Mouse (Mus musculus) C2C12 (cell line): ENCODE data around the gene Rpgrip1l. TPM values are rescaled to one million over a fixed set of nuclear protein-coding genes. Genes with fewer than 3 reads are reported as not detected.

Experiments used
- H3K27me3 ChIP-seq: one replicate; pipeline ENCODE4 v1.6.1; 2011; ENCODE audit not compliant: control insufficient read depth, insufficient read depth, insufficient read length
- H3K36me3 ChIP-seq: one replicate; pipeline ENCODE4 v1.6.1; 2011; ENCODE audit not compliant: control insufficient read depth, insufficient read depth
- H3K4me3 ChIP-seq: one replicate; pipeline ENCODE4 v1.5.1; 2011; ENCODE audit warnings: mild to moderate bottlenecking, control low read depth; ENCODE audit not compliant: poor library complexity, insufficient read depth, severe bottlenecking
- H3K79me2 ChIP-seq: one replicate; pipeline ENCODE4 v1.6.1; 2011; ENCODE audit not compliant: control insufficient read depth, insufficient read depth
- H3K79me3 ChIP-seq: one replicate; pipeline ENCODE4 v1.6.1; 2011; ENCODE audit warnings: low read depth, control low read depth
- H3ac ChIP-seq: one replicate; pipeline ENCODE3; 2011; ENCODE audit warnings: low read depth; ENCODE audit not compliant: control insufficient read depth, insufficient read length
- CEBPB ChIP-seq: IDR thresholded peaks from one replicate; pipeline ENCODE4 v1.6.1; 2011; ENCODE audit warnings: low read depth, mild to moderate bottlenecking, control low read depth, moderate library complexity
- CTCF ChIP-seq: IDR thresholded peaks from one replicate; pipeline ENCODE4 v1.5.1; 2011; ENCODE audit not compliant: control insufficient read depth, insufficient read depth, insufficient read length
- FOSL1 ChIP-seq: IDR thresholded peaks from one replicate; pipeline ENCODE4 v1.8.0; 2011; ENCODE audit warnings: mild to moderate bottlenecking, low read length; ENCODE audit not compliant: poor library complexity, insufficient read depth, severe bottlenecking
- MAX ChIP-seq: IDR thresholded peaks from one replicate; pipeline ENCODE4 v1.6.1; 2011; ENCODE audit warnings: mild to moderate bottlenecking, control low read depth
- MYOD1 ChIP-seq: IDR thresholded peaks from one replicate; pipeline ENCODE4 v1.6.1; 2011; ENCODE audit warnings: low read depth; ENCODE audit not compliant: control insufficient read depth, insufficient read length
- MYOG ChIP-seq: IDR thresholded peaks from one replicate; pipeline ENCODE4 v1.6.1; 2011; ENCODE audit not compliant: control insufficient read depth, insufficient read length; ENCODE audit errors: extremely low read depth
- USF1 ChIP-seq: IDR thresholded peaks from one replicate; pipeline ENCODE4 v1.6.1; 2011; ENCODE audit warnings: low read depth, mild to moderate bottlenecking, control low read depth, moderate library complexity
- long read RNA-seq, 2 experiments: library from polyadenylated mRNA; unstranded; transcript quantifications; one replicate each; pipeline ENCODE4 v2.0.0; 2019 to 2020
- polyA plus RNA-seq: library from polyadenylated mRNA; unstranded; fragments of >200 nt; fragmentation: generic; extraction: Trizol; gene quantifications from one replicate; pipeline ENCODE4 v1.2.1, GENCODE M21; 2012; ENCODE audit warnings: missing spikeins

Gene Rpgrip1l
- polyA plus RNA-seq, result 1.8 TPM
- long read RNA-seq, experiment 1, partial matches to known transcripts, result 3 of 6 reads
- long read RNA-seq, experiment 1, other reads (novel, unspliced or antisense), result 3 of 6 reads
- long read RNA-seq, experiment 2, full-length matches to known transcripts, result 3 of 15 reads
- long read RNA-seq, experiment 2, partial matches to known transcripts, result 7 of 15 reads
- long read RNA-seq, experiment 2, other reads (novel, unspliced or antisense), result 5 of 15 reads

DNA sequence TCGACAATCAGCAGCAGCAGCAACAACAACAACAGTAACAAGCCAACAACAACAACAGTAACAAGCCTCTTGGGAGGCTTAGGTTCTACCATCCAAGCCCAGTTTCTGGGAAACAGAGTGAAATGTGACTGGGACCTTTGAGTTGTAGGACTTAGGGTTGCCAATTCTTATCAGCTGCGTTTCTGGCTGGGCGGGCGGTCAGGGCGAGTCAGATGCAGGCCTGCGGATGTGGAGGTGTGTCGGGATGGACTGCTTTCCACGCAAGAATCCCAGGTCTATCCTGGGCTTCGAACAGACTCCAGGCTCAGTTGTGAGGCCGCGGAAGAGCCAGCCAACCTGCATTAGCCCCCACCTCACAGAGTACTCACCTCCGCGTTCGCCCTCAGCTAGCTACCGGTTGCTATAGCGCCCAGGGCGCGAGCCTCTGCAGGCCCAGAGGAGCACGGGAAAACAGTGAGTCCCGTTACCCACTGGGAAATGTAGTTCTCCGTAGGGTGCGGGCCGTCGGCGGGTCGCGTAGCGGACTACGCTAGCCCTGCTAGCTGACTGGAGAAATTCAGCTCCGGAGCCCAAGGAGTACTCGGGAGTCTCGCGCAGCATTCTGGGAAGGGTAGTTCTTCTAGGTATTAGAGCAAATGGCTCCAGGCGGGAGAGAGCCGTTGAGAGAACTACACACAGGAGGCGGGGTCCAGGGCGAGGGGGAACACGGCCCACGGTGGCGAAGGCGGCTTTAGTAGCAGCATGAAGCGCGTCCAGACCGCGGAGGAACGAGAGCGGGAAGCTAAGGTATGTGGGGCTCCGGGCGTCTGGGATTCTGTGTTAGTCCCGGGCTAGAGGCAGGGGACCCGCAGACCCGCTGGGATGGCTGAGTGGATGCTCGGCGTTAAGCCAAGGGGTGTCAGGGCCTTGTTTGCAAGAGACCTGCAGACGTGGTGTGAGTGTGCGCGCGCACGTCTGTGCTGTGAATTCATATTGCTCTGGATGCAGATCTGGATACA, at the start of gene Rpgrip1l, which contains the start of gene Fto:
Gene Rpgrip1l (minus strand): TSS at position 428 of the 998 bp plus-strand sequence.
Gene Fto (plus strand): TSS at position 691 of the 998 bp plus-strand sequence.
- peaks cover 47% of the 10 kb centered on the region for H3K79me2 ChIP-seq
- no peaks in the 10 kb centered on the region for H3K27me3 ChIP-seq
- TF ChIP-seq FOSL1 (no peak), CTCF (no peak), MYOG (no peak), MYOD1 (no peak), USF1 (no peak)
- H3ac ChIP-seq, result peak within 1 kb of the TSS; percentile 88
- no peaks in the 10 kb centered on the region for H3K36me3 ChIP-seq
- peak within 1 kb of the TSS; percentile 67 for H3K4me3 ChIP-seq
- peaks cover 44% of the 10 kb centered on the region for H3K79me3 ChIP-seq

DNA sequence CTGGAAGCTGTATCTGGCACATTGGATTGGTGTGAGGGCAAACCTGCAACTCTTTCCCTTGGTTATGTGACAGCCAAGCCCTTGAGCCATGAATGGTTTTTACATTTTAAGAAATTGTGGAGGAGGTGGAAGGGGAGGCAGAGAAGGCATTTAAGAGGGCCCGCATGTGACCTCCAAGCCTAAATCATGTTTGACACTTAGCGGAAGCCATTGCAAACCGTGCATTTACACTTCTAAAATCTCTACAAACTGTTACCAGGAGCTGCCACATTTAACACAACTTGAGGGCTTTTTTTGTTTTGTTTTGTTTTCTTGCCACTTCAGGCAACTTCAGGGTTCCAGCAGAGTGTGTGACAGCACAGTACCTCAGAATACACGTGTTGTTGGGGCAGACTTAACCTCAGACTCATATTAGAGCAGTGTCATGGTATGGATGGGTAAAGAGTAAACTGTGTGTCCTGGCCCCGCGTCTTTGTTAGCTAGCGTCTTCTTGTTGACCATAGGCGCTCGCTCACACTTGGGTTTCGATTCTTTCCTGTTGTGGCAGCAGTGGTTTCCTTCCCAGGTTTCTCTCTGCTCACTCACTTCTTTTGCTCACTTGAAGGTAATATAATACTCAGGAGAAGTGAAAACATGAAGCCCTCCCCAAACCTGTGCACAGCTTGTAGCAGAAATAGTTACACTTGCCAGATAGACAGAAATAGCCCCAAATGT, 47.7 kb upstream of the Rpgrip1l start:
- peaks cover 7% of the 10 kb centered on the region for H3K36me3 ChIP-seq
- TF ChIP-seq MAX (no peak), MYOG (no peak), USF1 (no peak), CEBPB (no peak), MYOD1 (no peak), CTCF (no peak), FOSL1 (no peak)
- no peaks in the 10 kb centered on the region for H3K27me3 ChIP-seq
- peaks cover 19% of the 10 kb centered on the region for H3K79me3 ChIP-seq
- H3K4me3 ChIP-seq, result no peak overlapping the region
- no peak overlapping the region for H3ac ChIP-seq
- H3K79me2 ChIP-seq, result peaks cover 19% of the 10 kb centered on the region

DNA sequence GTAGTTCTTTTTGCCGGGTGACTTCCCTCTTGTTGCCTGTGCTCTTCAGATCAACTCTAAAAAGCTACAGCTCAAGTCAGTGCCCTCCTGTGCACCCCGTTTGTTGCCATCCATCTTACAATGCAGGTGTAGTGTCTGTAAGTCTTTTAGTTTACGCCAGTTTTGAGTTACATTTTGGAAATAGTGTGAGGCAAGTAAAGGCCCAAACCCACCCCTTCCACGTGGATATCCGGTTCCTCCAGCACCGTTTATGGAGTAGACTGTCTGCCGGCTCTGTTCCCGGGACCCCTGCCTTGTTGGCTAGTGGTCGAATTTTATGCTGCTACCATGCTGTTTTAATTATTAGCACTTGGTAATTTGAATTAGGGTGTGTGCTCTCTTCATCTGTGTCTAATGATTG, 46.4 kb upstream of the Rpgrip1l start:
- Histone ChIP-seq H3K27me3 (no peaks in the 10 kb centered on the region), H3K4me3 (no peak overlapping the region), H3K36me3 (peaks cover 10% of the 10 kb centered on the region), H3K79me3 (peaks cover 24% of the 10 kb centered on the region), H3K79me2 (peaks cover 29% of the 10 kb centered on the region), H3ac (no peak overlapping the region)
- TF ChIP-seq MYOG, result no peak
- no peak for TF ChIP-seq MAX
- no peak for TF ChIP-seq CEBPB
- no peak for TF ChIP-seq FOSL1
- TF ChIP-seq CTCF, result no peak
- TF ChIP-seq USF1, result no peak
- TF ChIP-seq MYOD1, result no peak

DNA sequence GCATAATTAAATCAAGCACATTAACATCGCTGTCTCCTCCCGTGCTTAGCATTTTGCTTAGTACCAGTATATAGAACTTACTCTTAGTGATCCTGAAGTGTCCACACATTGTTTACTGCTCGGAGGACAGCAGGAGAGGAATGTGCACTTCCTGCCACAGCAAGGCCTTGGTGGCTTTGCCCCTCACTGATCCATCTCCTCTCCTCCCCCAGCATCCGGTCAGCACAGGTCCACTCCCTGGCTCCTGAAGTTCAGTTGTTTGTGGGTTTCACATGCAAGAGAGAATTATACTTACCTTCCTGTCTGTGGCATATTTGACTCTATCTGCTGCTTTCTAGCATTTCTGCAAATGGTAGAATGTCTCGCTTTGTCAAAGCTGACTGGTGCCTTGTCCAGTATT, 45.0 kb upstream of the Rpgrip1l start:
- no peak for TF ChIP-seq FOSL1
- TF ChIP-seq CTCF, result no peak
- TF ChIP-seq CEBPB, result no peak
- TF ChIP-seq MAX, result no peak
- TF ChIP-seq MYOD1, result no peak
- no peak for TF ChIP-seq USF1
- TF ChIP-seq MYOG, result no peak
- Histone ChIP-seq H3ac (no peak overlapping the region), H3K36me3 (peaks cover 10% of the 10 kb centered on the region), H3K4me3 (no peak overlapping the region), H3K27me3 (no peaks in the 10 kb centered on the region), H3K79me2 (peaks cover 42% of the 10 kb centered on the region), H3K79me3 (peaks cover 24% of the 10 kb centered on the region)

DNA sequence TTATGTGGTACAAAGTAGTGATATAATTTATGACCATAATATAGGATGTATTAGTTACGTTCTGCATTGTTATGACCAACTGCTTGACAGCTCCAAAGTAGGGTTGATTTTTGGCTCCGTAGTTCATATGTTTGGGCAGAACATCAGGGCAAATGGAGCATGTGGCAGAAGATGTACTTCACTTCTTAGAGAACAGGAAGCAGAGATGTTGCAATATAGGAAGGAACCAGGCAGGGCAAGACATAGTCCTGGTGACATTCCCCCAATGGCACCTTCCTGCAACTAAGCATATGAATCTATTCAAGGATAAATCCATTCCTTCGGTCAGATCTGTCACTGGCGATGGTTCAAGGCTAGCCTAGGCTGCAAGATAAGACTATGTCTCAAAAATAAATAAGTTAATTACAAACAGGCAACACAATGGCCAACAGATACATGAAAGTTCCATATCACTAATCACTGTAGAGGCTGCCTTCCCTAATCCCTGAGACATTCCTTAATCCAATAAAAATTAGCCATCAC, 44.5 kb upstream of the Rpgrip1l start:
- no peak overlapping the region for H3ac ChIP-seq
- H3K4me3 ChIP-seq, result no peak overlapping the region

More for the DNA sequence above, 44.5 kb upstream of the Rpgrip1l start:
- TF ChIP-seq FOSL1 (no peak), MYOD1 (no peak), CTCF (no peak), CEBPB (no peak), MAX (no peak), USF1 (no peak), MYOG (no peak)
- Histone ChIP-seq H3K79me2 (peaks cover 47% of the 10 kb centered on the region), H3K36me3 (peaks cover 10% of the 10 kb centered on the region), H3K27me3 (no peaks in the 10 kb centered on the region), H3K79me3 (peaks cover 25% of the 10 kb centered on the region)
